Mouse (Mus musculus) lung, postnatal 10 days (tissue): ENCODE data around the gene Clic1.
"Not testable (repeated sequence)": the region's sequence is repeated elsewhere in the genome, so short reads cannot be mapped to it uniquely, and the experiment has no call there.

ENCODE experiments used
- DNase-seq: peaks from one replicate; pipeline ENCODE4 v3.0.0; 2021

The Clic1 gene

DNA sequence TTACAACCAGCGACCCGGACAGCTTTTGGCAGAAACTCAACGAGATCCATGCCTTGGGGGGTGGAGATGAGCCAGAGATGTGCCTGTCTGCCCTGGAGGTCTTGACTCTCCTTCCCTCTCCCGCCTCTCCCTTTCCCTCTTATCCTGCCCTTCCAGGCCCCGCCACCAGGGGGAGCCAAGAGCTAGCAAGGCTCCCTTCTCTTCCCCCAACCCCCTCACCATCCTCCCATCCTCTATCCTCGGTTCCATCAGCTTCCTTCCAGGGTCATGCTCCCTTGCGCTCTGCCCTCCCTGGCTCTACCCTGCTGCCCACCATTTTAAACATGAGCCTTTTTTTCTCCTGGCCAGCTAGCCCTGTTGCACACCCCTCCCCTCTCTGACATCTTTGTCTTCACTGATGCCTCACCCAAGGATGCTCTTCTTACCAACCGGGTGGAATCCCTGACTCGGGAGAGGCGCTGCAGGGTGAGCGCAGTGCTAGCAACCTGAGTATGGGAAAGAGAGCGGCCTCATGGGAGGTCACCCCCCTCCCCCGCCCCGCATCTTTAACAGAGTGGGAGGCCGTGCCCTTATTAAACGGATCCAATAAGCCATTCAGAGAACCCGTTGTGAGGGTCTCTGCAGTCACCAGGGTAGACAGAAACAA, 28.5 kb upstream of the Clic1 start:
- DNase-seq: peak; percentile 94

DNA sequence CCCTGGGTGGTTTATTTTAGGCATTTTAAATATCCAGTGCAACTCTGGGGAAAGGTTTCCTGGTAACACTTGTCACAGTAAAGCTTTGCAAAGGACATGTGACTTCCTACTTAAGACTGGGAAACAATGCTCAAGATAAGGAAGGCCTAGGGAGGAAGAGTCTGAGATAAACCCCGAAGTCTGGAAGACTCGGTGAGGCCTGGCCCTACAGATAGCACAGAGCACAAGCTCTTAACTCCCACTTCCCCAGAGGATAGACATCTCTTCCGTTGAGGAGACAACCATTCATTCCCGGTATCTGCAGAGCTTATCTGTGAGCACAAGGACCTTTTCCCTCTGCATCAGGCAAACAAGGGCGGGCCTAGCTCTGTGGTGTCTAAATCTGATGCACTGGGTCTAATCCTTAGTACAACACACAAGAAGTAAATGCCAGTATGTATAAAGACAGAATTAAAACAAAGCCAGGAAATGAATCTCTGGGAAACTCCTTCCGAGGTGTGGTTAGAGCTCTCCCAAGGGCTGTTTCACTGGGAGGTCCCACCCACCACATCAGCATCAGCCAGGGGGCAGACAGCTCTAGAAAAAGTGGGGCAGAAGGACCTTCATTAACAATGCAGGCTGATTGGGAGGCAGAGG, 27.8 kb upstream of the Clic1 start:
- DNase-seq: peak; percentile 75

DNA sequence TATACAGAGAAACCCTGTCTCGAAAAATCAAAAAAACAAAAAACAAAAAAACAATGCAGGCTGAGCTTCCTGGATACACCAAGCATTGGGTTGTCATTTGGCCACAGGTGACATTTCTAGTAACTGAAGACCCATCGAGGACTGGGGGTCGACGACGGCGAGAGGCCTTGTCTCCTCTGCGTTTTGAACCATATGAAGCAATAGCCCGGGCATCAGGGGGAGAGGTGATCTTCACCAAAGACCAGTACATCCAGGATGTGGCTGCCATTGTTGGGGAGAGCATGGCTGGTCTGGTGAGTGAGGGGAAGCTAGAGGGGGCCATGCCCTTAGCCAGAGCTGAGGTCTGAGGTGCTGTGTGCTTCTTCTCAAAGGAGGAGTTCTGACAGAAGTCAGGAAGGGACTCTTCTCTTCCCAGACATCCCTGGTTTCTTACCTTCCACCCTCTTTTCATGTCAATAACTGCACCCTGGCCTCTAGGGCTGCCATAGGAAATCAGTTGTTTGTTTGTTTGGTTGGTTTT, 27.2 kb upstream of the Clic1 start:
- no peak for DNase-seq

DNA sequence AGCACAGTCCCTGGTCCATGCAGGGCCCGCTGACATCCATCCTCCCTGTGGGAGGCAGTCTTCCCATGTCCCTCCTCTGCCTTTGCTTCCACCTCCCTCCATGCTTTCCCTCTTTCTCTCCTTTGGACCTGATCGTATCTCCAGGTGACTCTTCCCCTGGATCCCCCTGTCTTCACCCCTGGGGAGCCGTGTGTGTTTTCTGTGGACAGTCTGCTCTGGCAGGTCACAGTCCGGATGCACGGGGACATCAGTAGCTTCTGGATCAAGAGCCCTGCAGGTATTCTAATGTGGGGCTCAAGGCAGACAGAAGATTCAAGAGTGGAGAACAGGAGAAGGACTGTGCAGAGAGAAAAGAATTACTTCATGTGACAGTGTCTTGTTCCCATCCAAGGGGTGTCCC, 26.5 kb upstream of the Clic1 start:
- DNase-seq: no peak

DNA sequence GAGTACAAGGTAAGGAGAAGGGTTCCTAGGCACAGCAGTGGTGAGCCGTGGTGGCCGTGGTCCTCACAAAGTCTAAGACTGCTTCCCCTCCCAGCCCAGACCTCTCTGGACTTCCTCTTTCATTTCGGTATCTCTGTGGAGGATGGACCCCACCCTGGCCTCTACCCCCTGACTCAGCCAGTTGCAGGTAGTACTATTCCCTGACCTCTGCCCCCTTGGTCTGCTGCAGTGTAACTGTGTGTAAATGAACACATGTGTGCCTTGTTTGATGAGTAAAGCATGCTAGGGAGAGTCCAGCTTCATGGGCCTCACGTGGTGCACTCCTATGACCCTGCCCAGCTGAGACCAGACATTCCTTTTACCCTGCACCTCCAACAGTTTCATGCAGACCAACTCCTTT, 26.0 kb upstream of the Clic1 start:
- no peak for DNase-seq

DNA sequence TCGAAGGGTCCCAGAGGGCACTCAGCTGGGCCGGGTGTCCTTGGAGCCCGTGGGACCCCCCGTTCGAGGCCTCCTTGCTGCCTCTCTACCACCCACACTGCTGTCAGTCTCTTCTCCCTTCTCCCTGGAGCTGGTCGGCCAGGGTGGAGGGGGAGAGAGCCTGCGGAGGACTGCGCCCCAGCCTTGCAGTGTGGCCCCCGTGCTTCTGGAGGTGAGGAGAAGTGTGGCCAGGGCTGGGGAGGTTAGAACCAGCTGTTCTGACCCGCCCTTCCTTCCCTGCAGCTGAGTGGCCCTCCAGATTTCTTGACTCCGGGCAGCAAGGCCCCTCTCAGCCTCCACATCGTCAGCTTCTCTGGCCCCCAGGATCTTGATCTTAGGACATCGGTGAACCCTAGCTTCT, 25.5 kb upstream of the Clic1 start:
- DNase-seq: no peak

DNA sequence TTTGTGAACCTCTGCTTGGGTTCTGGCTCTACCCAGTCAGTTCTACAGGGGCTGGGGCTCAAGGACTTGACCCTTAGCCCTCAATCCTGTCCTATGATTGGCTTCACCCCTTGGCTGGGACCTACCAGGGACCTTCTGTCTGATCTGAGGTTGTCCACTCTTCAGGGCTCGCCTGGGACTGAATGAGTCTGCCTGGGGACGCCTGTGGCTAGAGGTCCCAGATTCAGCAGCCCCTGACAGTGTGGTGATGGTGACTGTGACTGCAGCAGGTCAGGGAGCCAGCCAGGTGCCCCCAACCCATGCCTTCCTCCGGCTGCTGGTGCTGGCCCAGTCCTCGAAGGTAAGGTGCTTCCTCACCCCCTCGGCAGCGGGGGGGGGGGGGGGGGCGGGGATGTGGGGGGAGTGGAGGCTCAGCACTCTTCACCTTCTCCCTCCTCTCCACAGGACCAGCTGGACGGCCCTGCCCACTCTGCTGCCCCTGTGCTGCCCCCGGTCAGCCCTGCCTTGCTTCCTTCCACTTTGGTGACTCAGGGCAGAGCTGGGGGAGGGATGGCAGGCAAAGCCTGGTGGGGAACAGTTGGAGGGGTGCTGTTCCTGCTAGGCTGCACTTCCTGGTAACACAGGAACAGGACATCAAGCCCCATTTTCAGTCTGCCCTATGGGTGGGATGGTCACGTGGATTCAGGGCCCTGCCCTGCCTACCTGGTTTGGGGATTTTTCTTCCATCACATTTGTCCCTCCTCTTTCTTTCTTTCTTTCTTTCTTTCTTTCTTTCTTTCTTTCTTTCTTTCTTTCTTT, 24.9 kb upstream of the Clic1 start:
- peak; percentile 50 for DNase-seq

DNA sequence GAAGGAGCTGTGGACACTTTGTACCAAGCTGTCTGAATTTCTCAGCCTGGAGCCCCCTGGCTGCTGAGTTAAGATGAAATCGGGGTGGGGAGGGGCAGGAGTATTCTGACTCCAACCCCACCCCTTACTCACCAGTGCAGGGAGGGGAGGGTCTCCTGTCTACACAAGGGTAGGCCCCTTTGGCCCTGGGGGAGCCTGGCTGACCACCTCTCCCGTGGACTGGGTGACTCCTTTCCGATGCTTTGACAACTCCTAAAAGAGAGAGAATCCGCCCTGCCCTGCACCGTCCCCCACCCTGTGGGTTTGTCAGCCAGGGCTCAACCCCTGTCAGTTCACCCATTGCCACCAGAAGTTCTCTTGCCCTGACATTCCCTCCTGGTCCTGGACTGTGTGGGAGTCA, 23.6 kb upstream of the Clic1 start:
- no peak for DNase-seq

DNA sequence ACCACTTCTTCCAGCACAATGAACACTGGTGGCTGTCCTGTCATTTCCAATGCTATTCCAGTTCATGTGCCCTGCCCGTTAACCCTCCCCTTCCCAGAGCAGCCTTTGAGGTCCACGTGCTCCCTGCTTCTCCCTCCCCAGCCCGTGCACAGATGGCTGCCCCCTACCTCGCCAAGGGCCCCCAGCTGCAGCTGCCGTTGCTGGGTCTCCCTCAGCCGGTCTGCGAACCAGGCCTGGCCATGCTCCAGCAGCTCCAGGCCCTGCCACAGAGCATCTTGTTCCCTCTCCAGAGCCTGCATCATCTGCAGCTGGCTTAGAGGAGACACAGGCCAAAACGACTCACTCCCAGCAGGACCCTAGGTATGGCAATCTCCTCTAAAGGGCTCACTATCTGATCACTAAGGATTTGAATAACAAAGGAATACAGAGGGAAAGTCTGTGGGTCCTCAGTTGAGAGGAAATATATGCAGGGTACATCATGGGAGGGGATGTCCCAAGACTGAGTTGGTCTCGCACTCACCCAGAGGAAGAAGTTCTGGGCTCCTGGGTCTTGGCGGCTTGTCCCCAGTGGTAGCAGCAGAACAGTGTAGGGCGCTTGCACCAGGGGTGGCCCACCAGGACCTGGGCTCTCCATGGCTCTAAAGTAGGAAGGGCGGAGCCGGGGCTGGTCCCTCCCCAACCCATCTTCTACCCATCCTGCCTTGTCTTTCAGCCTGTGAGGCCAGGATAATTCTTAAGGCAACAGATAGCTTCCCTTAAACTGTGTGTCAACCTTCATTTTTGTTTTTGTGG, 22.3 kb upstream of the Clic1 start, which contains the start of gene Sapcd1:
TSS of gene Sapcd1 (minus strand) at position 740 of the 792 bp plus-strand sequence.
- no peak for DNase-seq

DNA sequence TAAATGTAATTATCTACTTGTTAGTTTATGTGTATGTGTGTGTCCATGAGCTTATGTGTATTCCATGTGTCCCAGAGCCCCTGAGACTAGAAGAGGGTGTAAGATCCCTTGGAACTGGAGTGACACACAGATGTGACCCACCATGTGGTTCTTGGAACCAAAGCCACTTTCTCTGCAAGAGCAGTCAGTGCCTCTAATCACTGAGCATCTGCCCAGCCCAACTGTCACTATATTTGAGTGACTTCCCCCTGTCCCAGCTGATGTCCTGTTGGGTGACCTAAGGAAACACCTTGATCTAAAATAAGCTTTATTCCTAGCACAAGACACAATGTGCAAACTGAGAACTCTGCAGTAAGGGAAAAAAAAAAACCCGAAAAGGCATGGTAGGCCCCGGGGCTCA, 21.5 kb upstream of the Clic1 start:
- DNase-seq: no peak

DNA sequence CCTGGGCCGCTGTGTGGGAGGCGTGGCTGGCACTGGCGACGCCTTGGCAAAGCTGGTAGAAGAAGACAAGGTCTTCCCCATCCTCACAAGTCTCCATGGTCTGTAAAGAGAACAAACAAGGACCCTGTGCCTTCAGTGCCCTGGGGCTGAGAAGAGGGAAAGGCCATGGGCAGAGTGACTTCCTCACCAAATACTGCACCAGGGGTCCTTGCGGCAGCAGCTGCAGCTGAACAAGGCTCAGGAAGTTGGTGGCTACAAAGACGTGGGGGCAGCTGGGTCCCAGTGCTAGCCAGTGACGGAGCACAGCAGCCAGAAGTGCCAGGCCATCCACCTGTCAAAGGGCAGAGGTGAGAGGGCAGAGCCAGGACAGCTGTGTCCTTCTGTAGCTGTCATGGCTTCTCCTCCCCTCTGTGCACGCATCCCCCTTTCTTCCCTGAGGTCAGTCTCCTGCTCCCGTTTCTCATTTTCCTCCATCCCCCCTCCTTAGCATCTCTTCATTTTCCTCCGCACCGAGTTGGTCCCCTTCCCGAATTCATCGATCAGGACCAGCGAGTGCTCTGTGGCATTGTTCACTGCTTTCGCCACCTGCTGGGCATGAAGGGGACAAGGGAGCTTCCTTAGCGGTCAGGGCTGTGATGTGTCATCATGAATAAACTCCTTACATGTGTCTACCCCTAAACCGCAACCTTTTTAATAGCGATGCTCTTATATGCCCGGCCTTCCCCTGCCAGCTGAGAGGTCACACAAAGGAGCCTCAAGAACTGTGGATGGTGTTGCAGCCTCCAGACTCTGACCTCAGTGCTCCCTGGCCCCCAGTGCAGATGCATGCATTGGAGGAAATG, 19.9 kb upstream of the Clic1 start:
- peak; percentile 42 for DNase-seq

DNA sequence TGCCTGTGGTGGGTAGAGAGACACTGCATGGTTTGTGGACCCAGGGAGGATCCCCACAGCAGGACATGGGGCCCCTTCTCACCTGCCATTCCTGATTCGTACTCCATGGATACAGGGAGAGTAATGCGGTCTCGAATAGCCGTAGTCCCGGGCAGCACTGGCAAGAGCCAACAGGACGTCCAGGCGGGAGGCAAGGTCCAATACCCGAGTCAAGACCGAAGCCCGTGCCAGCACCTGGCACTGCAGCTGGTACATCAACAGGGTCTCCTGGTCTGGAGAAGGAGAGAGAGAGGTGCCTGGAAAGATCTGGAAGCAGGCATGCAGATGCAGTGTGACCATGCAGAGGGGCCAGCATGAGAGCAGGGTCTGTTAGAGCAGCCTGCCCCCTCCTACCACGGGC, 18.5 kb upstream of the Clic1 start:
- DNase-seq: no peak

DNA sequence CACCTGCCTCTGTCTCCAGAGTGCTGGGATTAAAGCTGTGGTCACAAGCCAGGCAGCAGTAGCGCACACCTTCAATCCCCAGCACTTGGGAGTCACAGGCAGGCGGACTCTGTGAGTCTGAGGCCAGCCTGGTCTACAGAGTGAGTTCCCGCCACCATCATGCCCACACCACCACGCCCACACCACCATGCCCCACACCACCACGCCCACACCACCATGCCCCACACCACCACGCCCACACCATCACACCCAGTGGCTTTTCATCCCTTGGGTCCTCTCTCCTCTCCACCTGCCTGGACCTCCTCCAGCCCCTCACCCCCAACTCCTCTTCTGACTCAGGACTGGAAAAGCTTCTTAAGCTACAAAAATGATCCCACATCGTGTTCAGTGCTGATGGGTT, 17.9 kb upstream of the Clic1 start:
- DNase-seq: no peak

DNA sequence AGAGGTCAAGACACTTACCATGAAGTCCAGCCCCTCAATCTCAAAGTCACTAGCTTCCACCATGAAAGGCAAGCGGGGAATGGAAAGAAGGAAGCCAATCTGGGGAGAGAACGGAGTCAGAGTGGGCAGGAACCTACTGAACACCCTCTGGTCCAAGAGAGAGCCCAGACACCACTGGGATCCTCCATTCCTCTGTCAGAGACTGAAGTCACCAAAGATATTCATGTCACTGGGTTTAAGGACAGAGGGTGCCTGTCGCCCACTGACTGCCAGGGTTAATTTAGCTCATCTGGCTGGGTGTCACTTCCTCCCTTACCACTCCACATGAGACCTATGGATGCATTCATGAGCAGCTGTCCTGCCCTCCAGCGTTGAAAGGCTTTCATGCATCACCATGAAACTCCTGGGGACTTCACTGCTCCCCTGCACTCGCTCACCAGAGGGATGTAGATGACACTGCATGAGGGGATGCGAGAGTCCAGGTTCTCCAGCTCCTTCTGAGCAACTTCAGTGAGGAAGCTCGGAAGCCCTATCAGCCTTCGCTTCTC, 17.4 kb upstream of the Clic1 start:
- DNase-seq: no peak

DNA sequence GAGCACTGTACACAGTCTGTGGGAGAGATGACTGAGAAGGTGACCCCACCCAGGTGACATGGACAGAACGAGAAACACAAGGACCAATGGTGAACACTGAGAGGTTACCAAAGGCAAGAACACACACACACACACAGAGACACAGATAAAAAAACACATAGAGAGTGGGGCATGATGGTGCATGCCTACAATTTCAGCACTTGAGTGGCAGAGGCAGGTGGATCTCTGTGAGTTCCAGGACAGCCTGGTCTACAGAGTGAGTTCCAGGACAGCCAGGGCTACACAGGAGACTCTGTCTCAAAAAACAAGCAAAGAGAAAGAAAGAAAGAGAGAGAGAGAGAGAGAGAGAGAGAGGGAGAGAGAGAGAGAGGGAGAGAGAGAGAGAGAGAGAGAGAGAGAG, 16.1 kb upstream of the Clic1 start:
- not testable (repeated sequence) for DNase-seq

DNA sequence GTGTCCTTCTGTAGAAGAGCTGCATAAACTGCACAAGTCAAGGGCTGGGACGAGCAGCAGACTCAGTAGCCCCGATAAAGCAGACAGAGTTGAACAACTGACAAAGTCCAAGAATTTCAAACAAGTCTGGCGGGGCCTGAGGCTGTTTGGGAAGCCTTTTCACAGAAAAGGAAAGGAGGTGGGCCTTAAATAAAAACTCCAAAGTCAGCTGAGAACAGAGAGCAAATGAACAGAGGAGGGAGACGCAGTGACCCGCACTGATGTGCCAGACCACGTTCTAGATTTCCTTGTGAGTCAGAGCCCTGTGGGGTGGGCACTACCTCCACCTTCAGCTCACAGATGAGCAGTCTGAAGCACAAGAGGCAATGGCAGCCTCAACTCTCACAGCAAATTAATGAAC, 14.9 kb upstream of the Clic1 start:
- no peak for DNase-seq

DNA sequence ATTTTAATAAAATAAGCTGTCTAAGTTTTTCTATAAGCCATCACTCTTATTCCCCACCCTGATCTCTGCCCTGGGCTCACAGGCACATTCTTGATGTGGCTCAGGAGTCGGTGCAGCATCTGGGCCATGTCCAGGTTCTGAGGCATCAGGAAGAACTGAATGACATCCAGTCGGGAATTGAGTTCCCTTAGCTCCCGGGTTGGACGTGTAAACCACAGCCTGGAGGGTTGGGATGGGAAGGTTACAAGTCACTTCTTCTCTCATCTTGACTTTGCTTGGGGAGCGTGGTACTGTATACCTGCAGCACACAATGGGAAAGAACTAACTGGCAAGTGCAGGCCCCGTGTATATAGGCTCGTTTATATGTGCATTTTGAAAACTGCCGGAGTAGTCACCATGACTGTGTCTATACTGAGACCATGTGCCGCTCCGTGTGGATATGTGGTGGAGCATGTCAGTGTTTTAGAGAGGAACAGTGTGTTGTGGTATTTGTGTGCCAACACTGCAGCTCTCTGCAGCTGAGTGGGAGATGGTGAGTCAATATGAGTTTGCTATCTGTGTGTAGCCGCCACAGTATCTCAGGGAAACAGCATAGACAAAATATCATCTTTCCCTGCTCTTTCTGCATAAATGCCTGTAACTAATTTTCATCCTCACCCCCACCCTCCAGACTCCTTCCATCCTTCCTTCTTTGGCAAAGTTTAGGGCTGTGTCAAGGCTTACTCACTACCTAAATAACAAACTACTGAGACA, 10.5 kb upstream of the Clic1 start:
- no peak for DNase-seq

DNA sequence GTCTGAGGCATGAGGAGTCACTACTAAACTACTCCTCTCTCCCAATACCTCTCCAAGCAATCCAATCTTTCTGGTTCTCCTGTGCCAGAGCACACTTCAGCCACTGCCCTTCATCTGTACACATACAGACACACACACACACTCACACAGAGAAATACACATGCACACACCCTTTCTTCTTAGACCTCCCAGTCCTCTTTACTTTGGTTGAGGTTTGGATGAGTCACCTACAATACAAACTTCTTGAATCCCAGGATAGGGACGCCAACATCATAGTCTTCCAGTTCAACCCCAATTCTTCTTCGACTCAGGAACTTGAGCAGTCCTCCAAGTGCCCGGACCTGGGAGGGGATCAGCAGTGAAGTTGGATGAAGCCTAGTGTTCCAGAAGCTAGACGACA, 6.0 kb upstream of the Clic1 start:
- no peak for DNase-seq

DNA sequence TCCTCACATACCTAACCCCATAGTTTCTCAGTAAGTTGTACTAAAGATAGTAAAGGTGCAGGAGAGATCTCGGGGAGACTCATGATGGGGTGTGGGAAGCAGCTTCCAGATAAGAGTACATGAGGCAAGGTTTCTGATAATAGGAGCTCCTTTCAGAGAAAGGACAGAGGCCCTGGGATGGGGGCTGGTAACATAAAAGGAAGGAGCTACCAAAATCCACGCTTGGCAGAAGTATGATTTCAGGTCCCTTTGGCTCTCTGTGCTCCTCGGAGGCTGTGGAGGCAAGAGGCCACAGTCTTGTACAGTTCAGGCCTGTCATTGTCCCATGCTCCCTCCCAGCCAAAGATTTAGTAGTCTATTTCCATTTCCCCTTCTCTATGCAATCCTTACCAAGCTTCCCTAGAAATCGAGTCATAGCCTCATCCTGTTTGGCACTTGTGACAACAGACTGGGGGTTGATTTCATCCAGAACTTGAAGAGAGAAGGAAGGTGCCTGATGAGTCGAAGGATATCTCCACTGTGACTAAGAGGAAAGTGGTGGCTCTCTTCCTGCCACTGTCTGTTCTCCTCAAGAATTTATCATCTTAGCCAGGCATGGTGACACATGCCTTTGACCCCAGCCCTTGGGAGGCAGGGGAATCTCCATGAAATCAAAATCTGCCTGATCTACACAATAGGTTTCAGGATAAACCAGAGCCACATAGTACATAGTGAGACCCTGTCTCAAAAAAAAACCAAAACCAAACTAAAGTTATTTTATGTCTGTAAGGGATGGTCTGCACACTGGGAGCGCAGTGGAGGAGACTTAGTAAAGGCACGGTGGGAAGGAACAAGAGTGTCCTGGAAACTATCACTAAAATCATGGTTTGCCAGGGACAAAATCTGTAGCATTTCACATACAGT, 4.6 kb upstream of the Clic1 start:
- DNase-seq: no peak
